Mouse (Mus musculus): ENCODE data around the gene Lxn. TPM values are rescaled to one million over a fixed set of nuclear protein-coding genes. Genes with fewer than 3 reads are reported as not detected.

Lxn gene
- polyA plus RNA-seq, 1 experiment from 2014 or later: 56.5 TPM

GRCm38 (mm10) chr3:67462015-67462414 is 1.7 kb downstream of the Lxn start:
- DNase-seq (ENCODE audit: low spot score): no peak

GRCm38 (mm10) chr3:67459881-67460280 is 3.8 kb downstream of the Lxn start:
- DNase-seq (ENCODE audit: low spot score): no peak

GRCm38 (mm10) chr3:67450601-67451210 is 13.0 kb downstream of the Lxn start:
- no peak for DNase-seq (ENCODE audit: low spot score)

- DNase-seq (ENCODE audit: low spot score): no peak
These were observed 14.1 kb downstream of the Lxn start for GRCm38 (mm10) chr3:67449660-67450059.

GRCm38 (mm10) chr3:67447143-67447542 is 16.6 kb downstream of the Lxn start:
- DNase-seq (ENCODE audit: low spot score): no peak

- no peak for DNase-seq (ENCODE audit: low spot score)
These were observed 29.7 kb downstream of the Lxn start for GRCm38 (mm10) chr3:67434011-67434410.

DNA sequence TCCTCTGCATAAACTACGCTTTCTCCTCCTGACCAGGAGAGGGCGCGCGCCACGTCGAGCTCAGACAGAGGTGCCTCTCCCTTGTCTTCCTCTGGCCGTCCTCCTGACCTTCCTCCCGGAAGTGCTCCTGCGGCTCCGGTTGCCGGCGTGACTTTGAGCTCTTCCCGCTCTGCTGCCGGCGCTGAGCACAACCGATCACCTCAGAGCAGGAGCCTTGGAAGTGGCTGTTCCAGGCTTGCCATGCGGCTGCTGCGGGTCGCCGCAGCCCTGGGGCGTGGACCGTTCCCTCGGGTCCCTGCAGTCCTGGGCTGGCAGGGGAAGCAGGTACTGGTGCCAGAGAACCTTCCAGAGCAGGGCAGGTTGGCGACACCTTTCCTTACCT is 33.7 kb downstream of the Lxn start, which contains the start of gene Gfm1:
Gene Gfm1, plus strand, starts transcription at position 98 of the 382 bp plus-strand sequence.
- DNase-seq (ENCODE audit: low spot score): peak; percentile 86

- DNase-seq (ENCODE audit: low spot score): no peak
These were observed 34.3 kb downstream of the Lxn start for GRCm38 (mm10) chr3:67429338-67429998.

Other genes with a start within 250 kb of the Lxn start
- 4.7 and 5.0 TPM in 2 replicates for gene Mlf1, start 89.8 kb downstream of the Lxn start, polyA plus RNA-seq (2015; fragmentation: Nextera tagmentation; extraction: Ambion mirVana)
- not detected in 2 replicates for gene Gm17402, start 88.8 kb downstream of the Lxn start, polyA plus RNA-seq (2015; fragmentation: Nextera tagmentation; extraction: Ambion mirVana)
- gene Gfm1, start 33.8 kb downstream of the Lxn start, polyA plus RNA-seq (2015; fragmentation: Nextera tagmentation; extraction: Ambion mirVana): 40.1 and 44.0 TPM in 2 replicates
- 6.3 and 6.5 TPM in 2 replicates for gene Rarres1, start 51.6 kb upstream of the Lxn start, polyA plus RNA-seq (2015; fragmentation: Nextera tagmentation; extraction: Ambion mirVana)
- 33.6 and 34.5 TPM in 2 replicates for gene Mfsd1, start 118.8 kb upstream of the Lxn start, polyA plus RNA-seq (2015; fragmentation: Nextera tagmentation; extraction: Ambion mirVana)